Mouse (Mus musculus): ENCODE measurements around the gene Akain1.
A peak's percentile ranks its signal among the peaks of the same experiment; 100 is the strongest.

Akain1 gene

DNA sequence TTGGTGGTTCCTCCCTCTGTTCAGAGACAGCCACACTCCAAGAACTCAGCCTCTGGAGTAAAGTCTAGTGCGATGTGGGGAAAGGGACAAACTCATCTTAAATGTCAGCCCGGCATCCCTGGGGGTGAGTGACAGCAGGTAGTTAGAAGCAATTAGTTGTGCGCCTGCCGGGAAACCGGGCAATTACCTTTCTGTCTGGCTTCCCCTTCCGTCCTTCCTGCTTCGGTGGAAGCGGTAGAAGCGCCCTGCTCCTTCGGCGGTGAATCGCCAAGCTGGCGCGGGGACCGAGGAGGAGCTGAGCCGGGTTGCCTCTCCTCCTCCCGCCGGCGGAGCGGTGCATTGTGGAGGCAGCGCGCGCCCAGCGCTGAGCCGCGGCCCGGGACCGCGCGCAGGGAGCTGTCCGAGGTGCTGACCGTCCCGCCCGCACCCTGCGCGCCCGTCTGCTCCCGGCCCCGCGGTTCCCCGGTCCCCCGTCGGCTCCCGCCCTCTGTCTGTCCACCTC, at the start of gene Akain1:
TSS of gene Akain1 (plus strand) at position 337 of the 502 bp plus-strand sequence.
- peak; percentile 75 to 78 for DNase-seq

GRCm38 (mm10) chr17:69396147-69397033, 42.7 kb upstream of the Akain1 start:
- no peak for DNase-seq

GRCm38 (mm10) chr17:69397163-69397562, 42.0 kb upstream of the Akain1 start:
- no peak for DNase-seq

DNA sequence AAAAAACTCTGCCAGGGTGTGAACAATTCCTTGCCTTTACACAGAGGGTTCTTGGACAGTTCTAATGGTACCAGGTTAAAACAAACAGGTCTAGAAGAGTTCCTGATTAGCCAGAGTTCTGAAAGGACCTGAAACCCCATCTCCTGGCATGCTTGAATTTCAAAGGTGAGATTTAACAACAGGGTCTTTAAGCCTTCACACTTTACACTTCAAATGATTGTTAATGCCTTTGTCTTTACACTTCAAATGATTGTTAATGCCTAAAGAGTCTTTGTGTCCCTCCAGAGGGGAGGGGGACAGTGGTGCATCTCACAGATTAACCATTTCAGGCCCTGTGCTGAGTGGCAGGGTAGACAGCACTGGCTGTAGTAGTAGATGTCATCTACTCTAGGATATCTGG, 41.0 kb upstream of the Akain1 start:
- no peak for DNase-seq

DNA sequence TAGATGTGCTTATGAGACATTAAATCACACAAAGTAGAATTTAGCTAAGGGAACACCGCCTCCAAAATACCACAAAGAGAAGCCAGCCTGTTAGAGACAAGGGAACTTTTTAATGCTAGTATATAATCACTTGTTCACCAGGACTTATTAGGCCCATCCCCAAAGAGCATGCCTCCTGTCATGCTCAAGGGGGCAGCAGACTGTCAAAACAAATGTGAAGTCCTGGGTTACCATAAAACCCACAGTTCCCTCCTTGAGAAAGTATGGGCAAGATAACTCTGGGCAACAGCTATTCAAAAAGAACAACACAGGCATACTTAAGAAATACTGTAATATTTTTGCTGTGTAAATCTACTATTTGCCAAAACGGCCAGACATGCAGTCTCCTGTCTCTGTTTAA, 38.0 kb upstream of the Akain1 start:
- DNase-seq, result no peak

DNA sequence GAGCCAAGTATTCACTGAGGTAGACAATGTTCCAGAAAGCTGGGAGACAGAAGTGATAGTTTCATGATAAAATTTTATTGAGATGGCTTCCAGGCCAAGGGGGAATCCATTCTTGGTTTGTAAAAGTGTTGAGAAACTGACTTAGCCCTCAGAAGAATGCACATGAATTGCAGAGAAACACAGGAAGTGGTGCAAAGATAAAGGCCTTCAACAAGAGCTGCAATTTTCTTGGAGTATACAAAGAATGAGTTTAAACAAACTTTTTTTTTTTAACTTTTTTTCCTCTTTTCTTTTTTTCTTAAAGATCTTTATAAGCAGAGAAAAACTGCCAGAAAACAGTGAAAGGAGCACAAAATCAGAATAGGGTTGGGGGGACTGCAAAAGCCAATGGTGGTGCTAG, 23.0 kb upstream of the Akain1 start:
- DNase-seq, result no peak

GRCm38 (mm10) chr17:69416920-69417661, 22.0 kb upstream of the Akain1 start:
- DNase-seq, result peak; percentile 98 to 99

- DNase-seq, result no peak
Observed at GRCm38 (mm10) chr17:69417724-69418373, 21.3 kb upstream of the Akain1 start.

- DNase-seq, result no peak
Observed at GRCm38 (mm10) chr17:69421592-69421991, 17.5 kb upstream of the Akain1 start.

GRCm38 (mm10) chr17:69437836-69438235, 1.3 kb upstream of the Akain1 start:
- DNase-seq, result no peak

DNA sequence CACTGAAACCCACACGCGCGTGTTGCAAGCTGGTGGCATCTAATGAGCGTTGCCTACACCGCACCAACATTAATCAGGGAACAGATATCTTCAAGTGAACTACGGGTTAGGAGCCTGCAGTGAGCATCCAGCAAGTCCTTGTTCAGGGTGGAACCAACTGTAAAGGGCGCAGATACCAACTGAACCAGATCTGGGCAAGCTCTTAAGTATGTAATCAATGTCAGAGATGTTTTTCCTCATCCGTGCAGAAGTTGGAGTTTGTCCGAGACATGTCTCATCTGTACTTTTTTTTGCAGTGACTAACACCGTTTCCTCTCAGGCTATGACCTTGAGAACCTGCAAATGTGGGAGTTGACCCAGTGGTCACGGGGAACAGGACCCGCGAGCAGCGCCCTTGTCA, 640 bp upstream of the Akain1 start:
- DNase-seq, result no peak

- peak; percentile 64 to 69 for DNase-seq
Observed at GRCm38 (mm10) chr17:69439571-69440480, 700 bp downstream of the Akain1 start.

DNA sequence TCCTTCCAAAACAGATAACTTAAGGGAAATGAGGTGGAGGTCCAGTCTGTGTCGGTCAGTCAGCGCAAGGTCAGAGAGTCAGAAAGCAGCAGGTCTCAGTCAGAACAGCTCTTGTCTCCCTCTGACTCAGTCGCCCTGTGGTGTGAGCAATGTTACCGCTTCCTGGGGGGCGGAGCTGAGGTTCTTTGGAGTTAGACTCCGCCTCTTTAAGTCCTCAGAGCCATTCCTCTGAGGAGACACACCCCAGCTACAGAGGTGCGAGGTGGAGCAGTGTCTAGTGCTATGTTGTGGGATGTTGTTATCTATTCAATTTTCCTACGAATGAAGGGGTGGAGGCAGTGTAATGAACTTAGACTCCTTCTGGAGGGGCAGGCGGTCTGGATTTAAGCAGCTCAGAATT, 1.9 kb downstream of the Akain1 start:
- DNase-seq, result no peak

- no peak for DNase-seq
Observed at GRCm38 (mm10) chr17:69448679-69449078, 9.6 kb downstream of the Akain1 start.

DNA sequence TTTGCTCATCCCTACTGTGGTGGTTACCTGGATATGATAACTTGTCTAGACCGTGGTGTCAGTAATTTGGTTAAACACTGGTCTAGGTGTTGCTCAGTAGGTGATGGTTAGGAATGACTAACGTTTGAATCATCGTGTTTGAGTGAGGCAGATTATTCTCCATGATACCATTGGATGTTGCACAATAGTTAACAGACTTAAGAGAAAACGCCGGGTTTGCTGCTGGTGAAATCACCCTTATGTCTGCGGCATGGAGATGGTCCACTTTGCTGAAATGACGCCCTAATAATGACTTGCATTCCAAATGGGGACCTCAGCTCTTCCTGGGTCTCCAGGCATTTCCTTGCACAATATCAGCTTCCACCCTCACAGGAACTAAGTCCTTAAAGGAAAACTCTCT, 22.6 kb downstream of the Akain1 start:
- no peak for DNase-seq

- DNase-seq, result peak; percentile 30 to 55
Observed at GRCm38 (mm10) chr17:69463037-69463436, 23.9 kb downstream of the Akain1 start.

- no peak for DNase-seq
Observed at GRCm38 (mm10) chr17:69471171-69471570, 32.0 kb downstream of the Akain1 start.

DNA sequence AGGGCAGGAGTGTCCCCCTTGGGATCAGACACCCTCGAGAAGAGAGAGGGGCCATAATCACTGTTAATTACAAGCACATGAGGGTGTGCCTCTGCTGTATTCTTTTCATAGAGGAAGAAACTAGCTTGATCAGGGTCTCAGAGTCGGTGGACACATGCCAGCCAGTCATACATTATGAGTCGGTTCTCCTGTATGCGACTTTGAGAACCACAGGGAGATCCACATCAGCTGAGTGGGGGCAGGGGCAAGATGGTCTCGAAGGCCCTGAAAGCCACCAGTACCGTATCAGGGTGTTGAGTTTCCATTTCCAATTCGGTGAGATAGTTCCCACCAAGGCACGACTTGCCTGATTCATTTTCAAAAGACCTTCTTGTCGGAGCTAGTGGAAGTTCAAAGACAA, 33.3 kb downstream of the Akain1 start:
- no peak for DNase-seq

GRCm38 (mm10) chr17:69474084-69474483, 35.0 kb downstream of the Akain1 start:
- no peak for DNase-seq

- peak; percentile 91 to 92 for DNase-seq
Observed at GRCm38 (mm10) chr17:69475423-69475822, 36.3 kb downstream of the Akain1 start.

DNA sequence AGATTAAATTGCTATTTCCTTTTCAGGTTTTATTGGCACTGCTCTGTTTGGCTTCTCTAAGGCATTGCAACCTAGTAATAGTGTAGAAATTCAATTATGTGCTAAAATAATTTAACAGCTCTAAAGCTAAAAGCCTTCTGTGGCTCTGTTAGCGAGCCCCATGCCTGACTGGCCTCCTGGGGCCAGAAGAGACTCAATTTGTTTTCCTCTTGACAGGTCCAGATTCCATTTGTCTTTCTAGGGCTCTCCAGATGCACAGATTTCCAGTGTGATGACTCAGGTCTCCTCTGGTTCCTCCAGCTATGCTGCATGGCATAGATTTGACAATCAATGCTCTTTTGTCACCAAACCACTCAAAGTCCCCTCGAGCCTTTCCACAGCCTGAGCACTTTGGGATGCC, 38.4 kb downstream of the Akain1 start:
- DNase-seq, result no peak

DNA sequence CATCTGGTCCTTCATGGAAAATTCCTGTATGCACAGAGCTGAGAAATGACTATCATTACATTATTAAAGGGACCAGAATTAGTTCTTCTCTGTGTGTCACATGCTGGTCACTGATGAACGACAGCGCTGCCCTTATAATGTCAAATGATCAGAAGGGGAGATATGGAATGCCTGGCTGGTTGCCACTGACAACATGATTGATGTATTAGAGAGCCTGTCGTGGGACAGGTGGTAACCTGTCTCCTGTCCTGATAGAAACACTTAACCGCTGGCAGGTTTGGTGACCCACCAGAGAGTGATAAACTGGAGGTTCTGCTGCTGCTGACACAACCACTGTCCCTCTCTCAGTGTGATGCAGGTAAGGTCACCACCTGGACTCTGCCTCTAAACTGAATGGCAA, 40.1 kb downstream of the Akain1 start:
- DNase-seq, result no peak
